Mouse (Mus musculus) neural tube, embryonic 11.5 days (tissue): ENCODE measurements at regions not wholly inside any gene's neighbourhood (a gene's known extent, or its start where the extent isn't known, plus 50 kb on each side); places are given as distances from the start of the nearest gene placed in this dataset.

Experiments used
- ATAC-seq: fragments of 200-750 bp; cut with Nextera tagmentation; 2 replicates; pipeline ENCODE4 v1.8.0; 2017; ENCODE audit warnings: moderate number of reproducible peaks, mild to moderate bottlenecking, moderate TSS enrichment, moderate library complexity; ENCODE audit not compliant: insufficient read depth, low FRiP score, low TSS enrichment
- DNase-seq: peaks from one replicate; pipeline ENCODE4 v3.0.0-alpha.2; 2015; ENCODE audit warnings: low spot score
- H3K27ac ChIP-seq: fragments of 300-500 bp; sonication (generic); 2 replicates; pipeline ENCODE4 v1.5.1; 2014; ENCODE audit warnings: low read depth, mild to moderate bottlenecking, low read length
- H3K27me3 ChIP-seq: fragments of 300-500 bp; sonication (generic); 2 replicates; pipeline ENCODE4 v1.6.1; 2014; ENCODE audit warnings: mild to moderate bottlenecking, low read length, mixed read lengths; ENCODE audit not compliant: control insufficient read depth, insufficient read depth
- H3K36me3 ChIP-seq: fragments of 300-500 bp; sonication (generic); 2 replicates; pipeline ENCODE4 v1.6.1; 2014; ENCODE audit warnings: mild to moderate bottlenecking, low read length, moderate library complexity, mixed read lengths; ENCODE audit not compliant: control insufficient read depth, insufficient read depth
- H3K4me1 ChIP-seq: fragments of 300-500 bp; sonication (generic); 2 replicates; pipeline ENCODE4 v1.6.1; 2014; ENCODE audit warnings: low read length, mixed read lengths; ENCODE audit not compliant: control insufficient read depth, insufficient read depth
- H3K4me2 ChIP-seq: fragments of 300-500 bp; sonication (generic); 2 replicates; pipeline ENCODE4 v1.6.1; 2014; ENCODE audit warnings: low read depth, mild to moderate bottlenecking, moderate library complexity
- H3K4me3 ChIP-seq: fragments of 300-500 bp; sonication (generic); 2 replicates; pipeline ENCODE4 v1.5.1; 2014; ENCODE audit warnings: low read depth, low read length
- H3K9ac ChIP-seq: fragments of 300-500 bp; sonication (generic); 2 replicates; pipeline ENCODE4 v1.6.1; 2014; ENCODE audit warnings: mild to moderate bottlenecking, low read length
- H3K9me3 ChIP-seq: fragments of 300-500 bp; sonication (generic); 2 replicates; pipeline ENCODE4 v1.6.1; 2016; ENCODE audit warnings: low read length; ENCODE audit not compliant: control insufficient read depth
- WGBS: fragments of 180-500 bp; shearing (Covaris S2); extraction: QIAGEN DNeasy Blood & Tissue Kit; methylation state at CpG from one replicate; pipeline ENCODE4 v1.1.7; 2014; 5-methylcytosine and 5-hydroxymethylcytosine counted together

DNA sequence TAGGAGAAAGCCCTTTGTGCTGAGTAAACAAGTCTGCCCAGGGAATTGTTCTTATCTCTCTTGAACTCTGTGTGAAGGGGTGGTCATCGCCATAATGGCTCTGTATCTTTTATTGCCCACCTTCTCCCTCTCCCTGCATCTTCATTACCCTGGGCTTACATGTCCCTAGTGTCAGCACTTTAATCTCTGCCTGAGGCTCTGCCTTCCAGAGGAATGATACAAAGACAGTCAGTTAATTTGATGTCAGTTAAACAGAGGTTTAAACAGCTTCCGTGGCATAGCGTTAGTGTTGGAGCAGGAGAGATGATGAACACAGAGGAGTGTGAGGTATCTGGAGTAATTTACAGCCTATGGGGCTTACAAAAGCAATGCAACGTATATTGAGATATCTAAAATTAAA lies 269.2 kb upstream of the Tmem161b start:
- Histone ChIP-seq H3K9ac (no peak overlapping the region), H3K27ac (no peak overlapping the region), H3K36me3 (no peaks in the 10 kb centered on the region), H3K4me2 (no peak overlapping the region), H3K4me1 (no peaks in the 10 kb centered on the region), H3K9me3 (no peaks in the 10 kb centered on the region), H3K27me3 (no peaks in the 10 kb centered on the region), H3K4me3 (no peak overlapping the region)
- DNase-seq: no peak
- ATAC-seq: no peak
- WGBS: 49% methylated on average over 4 of the region's 4 CpGs

DNA sequence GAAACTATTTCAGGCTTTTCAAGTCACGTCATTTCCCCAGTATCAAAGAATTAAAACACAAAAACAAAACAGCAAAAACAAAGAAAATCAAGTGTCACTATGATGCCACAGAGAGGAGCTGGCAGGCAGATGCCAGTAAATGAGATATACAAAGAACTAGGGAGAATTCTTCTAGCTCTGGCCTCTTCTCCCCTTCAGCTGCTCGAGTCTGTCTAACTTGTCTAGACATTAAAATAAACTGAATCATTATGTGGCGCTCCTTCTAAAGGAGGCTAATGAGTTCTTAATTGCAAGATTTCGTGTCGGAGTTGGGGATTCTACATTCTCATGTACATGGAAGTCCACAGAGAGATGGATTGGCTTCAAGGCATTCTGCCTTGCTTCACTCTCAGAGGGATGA lies 266.4 kb upstream of the Tmem161b start:
- no peak overlapping the region for H3K27ac ChIP-seq
- H3K4me3 ChIP-seq: no peak overlapping the region
- no peaks in the 10 kb centered on the region for H3K9me3 ChIP-seq
- H3K27me3 ChIP-seq: no peaks in the 10 kb centered on the region
- 81% methylated on average over 5 of the region's 5 CpGs for WGBS
- DNase-seq (no peak), ATAC-seq (no peak)
- H3K36me3 ChIP-seq: no peaks in the 10 kb centered on the region
- no peak overlapping the region for H3K4me2 ChIP-seq
- H3K4me1 ChIP-seq: no peaks in the 10 kb centered on the region
- H3K9ac ChIP-seq: no peak overlapping the region

DNA sequence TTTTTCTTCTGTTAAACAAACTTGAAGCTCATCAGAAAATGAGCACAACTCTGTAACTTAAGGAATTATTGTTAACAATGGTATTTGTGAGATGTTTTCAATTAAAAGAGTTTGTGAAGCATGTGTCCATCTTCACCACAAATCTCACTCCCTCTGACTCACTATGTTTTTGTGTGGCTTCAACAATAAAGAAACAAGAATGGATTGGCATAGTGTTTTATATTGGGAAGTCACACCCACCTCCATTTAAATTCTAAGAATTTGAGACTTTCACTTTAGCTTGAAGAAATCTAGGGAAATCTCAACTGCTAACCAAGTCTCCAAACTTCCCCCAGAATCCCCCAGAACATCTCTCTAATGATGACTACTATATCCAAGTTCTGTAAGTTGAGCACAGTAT lies 243.6 kb upstream of the Tmem161b start:
- Histone ChIP-seq H3K36me3 (no peaks in the 10 kb centered on the region), H3K27ac (no peak overlapping the region), H3K4me2 (no peak overlapping the region), H3K9ac (no peak overlapping the region), H3K9me3 (no peaks in the 10 kb centered on the region), H3K4me1 (no peaks in the 10 kb centered on the region), H3K4me3 (no peak overlapping the region), H3K27me3 (no peaks in the 10 kb centered on the region)
- no peak for DNase-seq
- ATAC-seq: no peak

DNA sequence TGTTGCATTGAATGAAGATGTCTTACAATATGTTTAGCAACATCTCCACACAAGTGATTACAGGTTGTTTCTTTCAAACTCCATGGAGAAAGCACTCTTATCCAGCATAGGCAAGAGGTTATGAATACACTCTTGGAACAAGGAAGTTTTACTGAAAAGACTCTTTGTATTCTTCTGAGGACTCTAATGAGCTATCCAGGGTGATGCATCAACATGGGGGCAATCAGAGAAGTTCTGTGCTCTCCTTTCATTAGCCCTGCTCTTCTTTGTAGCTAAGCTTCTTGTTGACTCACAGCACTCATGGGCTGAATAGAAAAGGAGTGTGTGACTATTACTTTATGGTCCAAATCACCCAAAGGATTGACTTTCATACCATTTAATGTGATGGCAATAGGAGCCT lies 242.6 kb upstream of the Tmem161b start:
- no peak for ATAC-seq
- no peaks in the 10 kb centered on the region for H3K4me1 ChIP-seq
- H3K36me3 ChIP-seq: no peaks in the 10 kb centered on the region
- no peak overlapping the region for H3K9ac ChIP-seq
- no peaks in the 10 kb centered on the region for H3K9me3 ChIP-seq
- no peak overlapping the region for H3K4me2 ChIP-seq
- no peak overlapping the region for H3K27ac ChIP-seq
- no peaks in the 10 kb centered on the region for H3K27me3 ChIP-seq
- DNase-seq: no peak
- H3K4me3 ChIP-seq: no peak overlapping the region

- Histone ChIP-seq H3K27ac (peak overlapping the region; percentile 74), H3K4me1 (no peaks in the 10 kb centered on the region), H3K9me3 (no peaks in the 10 kb centered on the region), H3K27me3 (no peaks in the 10 kb centered on the region), H3K9ac (no peak overlapping the region), H3K4me2 (no peak overlapping the region), H3K4me3 (no peak overlapping the region), H3K36me3 (no peaks in the 10 kb centered on the region)
- DNase-seq (peak; percentile 56), ATAC-seq (peak; percentile 83)
- 66% methylated on average over 10 of the region's 10 CpGs for WGBS
These were observed 237.3 kb upstream of the Tmem161b start for GRCm38 (mm10) chr13:83984651-83985331.

- Histone ChIP-seq H3K4me1 (no peaks in the 10 kb centered on the region), H3K4me2 (peak overlapping the region; percentile 32), H3K4me3 (0 out of 2 replicates have a peak overlapping the region, but pooled peaks have one; percentile 6), H3K27me3 (no peaks in the 10 kb centered on the region), H3K27ac (peak overlapping the region; percentile 54; the same call in 1 of the 2 replicates), H3K9me3 (no peaks in the 10 kb centered on the region), H3K9ac (no peak overlapping the region), H3K36me3 (no peaks in the 10 kb centered on the region)
- ATAC-seq (peak; percentile 92), DNase-seq (peak; percentile 64)
- WGBS: 17% methylated on average over 11 of the region's 11 CpGs
These were observed 234.2 kb upstream of the Tmem161b start for GRCm38 (mm10) chr13:83987746-83988423.

GRCm38 (mm10) chr13:83988517-83988916 lies 233.6 kb upstream of the Tmem161b start:
- no peaks in the 10 kb centered on the region for H3K9me3 ChIP-seq
- H3K4me3 ChIP-seq: no peak overlapping the region
- no peaks in the 10 kb centered on the region for H3K36me3 ChIP-seq
- no peak for DNase-seq
- no peak overlapping the region for H3K9ac ChIP-seq
- 0 out of 2 replicates have a peak, but pooled peaks have one; percentile 28 for ATAC-seq
- H3K27me3 ChIP-seq: no peaks in the 10 kb centered on the region
- H3K4me2 ChIP-seq: no peak overlapping the region
- H3K4me1 ChIP-seq: no peaks in the 10 kb centered on the region
- peak overlapping the region; percentile 54; the same call in 1 of the 2 replicates for H3K27ac ChIP-seq
- WGBS: 59% methylated on average over 4 of the region's 4 CpGs

GRCm38 (mm10) chr13:83997599-83998369 lies 224.3 kb upstream of the Tmem161b start:
- Histone ChIP-seq H3K4me2 (no peak overlapping the region), H3K9ac (no peak overlapping the region), H3K27me3 (no peaks in the 10 kb centered on the region), H3K27ac (no peak overlapping the region), H3K4me3 (no peak overlapping the region), H3K9me3 (no peaks in the 10 kb centered on the region), H3K36me3 (no peaks in the 10 kb centered on the region), H3K4me1 (no peaks in the 10 kb centered on the region)
- ATAC-seq (no peak), DNase-seq (peak; percentile 13)
- 59% methylated on average over 12 of the region's 12 CpGs for WGBS
